18 mouse cellular contexts compared by ENCODE assay signal in genomic region chr14:118318524-118318923, GRCm38 (mm10). TPM values are rescaled to one million over a fixed set of nuclear protein-coding genes. Genes with fewer than 3 reads are reported as not detected.
A peak's percentile ranks its signal among the peaks of the same experiment; 100 is the strongest.
DNase-seq lines count a peak whose midpoint lies in the region; ATAC-seq and TF ChIP-seq lines count a peak whose summit lies in the region.
"Had no signal": no experiment of that assay in that cellular context is flagged by ENCODE, and none has a peak within 500 bp of the region (broad histone marks: within the 10 kb centered on the region; RNA-seq: fewer than 3 reads in every experiment).

No protein-coding gene starts in this region.

- H3K36me3 ChIP-seq in kidney, postnatal 0 days (ENCODE audit: insufficient read depth, low read length): no peaks in the 10 kb centered on the region
- H3K36me3 ChIP-seq: G1E had no signal

- no peak for ATAC-seq in kidney, postnatal 0 days (replicated peaks; ENCODE audit: low FRiP score, low read depth)

- no peak overlapping the region for H3K4me2 ChIP-seq in kidney, postnatal 0 days (ENCODE audit: low read length)

- H3K9ac ChIP-seq in kidney, postnatal 0 days (ENCODE audit: low read depth, low read length): no peak overlapping the region

- no peak for TF ChIP-seq POLR2A in brain, embryonic 14.5 days (IDR thresholded peaks at IDR 0.05; ENCODE audit: borderline replicate concordance, extremely low read depth, insufficient read depth, insufficient read length, poor library complexity, severe bottlenecking)

- peak; percentile 3 for DNase-seq in kidney, postnatal 0 days (ENCODE audit: low spot score)
- no peak for DNase-seq in kidney, postnatal 36 days
- peak; percentile 7 for DNase-seq in Muller cell, postnatal 12 days (ENCODE audit: inconsistent ontology term)
- DNase-seq in brain, embryonic 14.5 days (ENCODE audit: low read depth): peak; percentile 90
- peak; percentile 8 for DNase-seq in mesoderm, embryonic 11.5 days (ENCODE audit: low read depth, low spot score)
- no peak for DNase-seq in heart, adult 9 months (ENCODE audit: low spot score in 2 of 2)
- DNase-seq in thymus, adult 18-20 months: no peak
- no peak for DNase-seq in yolk sac, embryonic 10.5 days (ENCODE audit: low spot score)
- DNase-seq: adrenal gland, postnatal 10 days; gastrocnemius, adult 2 months; kidney, postnatal 14 days; lung, postnatal 36 days had no signal

- no peak for TF ChIP-seq CTCF in kidney, postnatal 0 days (IDR thresholded peaks at IDR 0.05; ENCODE audit: low read depth)
- no peak for TF ChIP-seq CTCF in brain, embryonic 14.5 days (IDR thresholded peaks at IDR 0.05; ENCODE audit: borderline replicate concordance, extremely low read depth, insufficient read depth, insufficient read length)

- no peak overlapping the region for H3K27ac ChIP-seq in kidney, postnatal 0 days
- H3K27ac ChIP-seq: gastrocnemius, adult 2 months had no signal

- H3K27me3 ChIP-seq in kidney, postnatal 0 days (ENCODE audit: insufficient read depth, low read length): 0 out of 2 replicates have a peak, but pooled peaks cover 12% of the 10 kb centered on the region

- WGBS in kidney, postnatal 0 days: 46% methylated on average over 11 of the region's 11 CpGs

- no peaks in the 10 kb centered on the region for H3K4me1 ChIP-seq in kidney, postnatal 0 days (replicated peaks; ENCODE audit: insufficient read depth, low read length)

- no peaks in the 10 kb centered on the region for H3K9me3 ChIP-seq in kidney, postnatal 0 days (replicated peaks; ENCODE audit: low read length)
- H3K9me3 ChIP-seq: G1E had no signal

- no peak overlapping the region for H3K4me3 ChIP-seq in kidney, postnatal 0 days (replicated peaks; ENCODE audit: low read depth, low read length)
- H3K4me3 ChIP-seq: gastrocnemius, adult 2 months had no signal

RNA-seq across cellular contexts. Expression of gene Gm9376, which starts 51.8 kb away (rescaled TPM):
- polyA plus RNA-seq in kidney, postnatal 0 days (2015; fragmentation: Nextera tagmentation; extraction: Ambion mirVana): not detected in 2 replicates
- polyA plus RNA-seq in brain, embryonic 14.5 days (2012; rRNA removed): not detected in 2 replicates
- polyA plus RNA-seq: G1E; heart, postnatal 0 days; limb, embryonic 11.5 days; neural tube, embryonic 11.5 days; spleen, adult 2 months; urinary bladder, adult 2 months had no signal

Comparison
In these comparisons a context has a peak if more than half of its experiments do, and no peak if none do; other contexts are left out.
1. DNase-seq: peak in kidney, postnatal 0 days (single experiment), Muller cell, postnatal 12 days (single experiment), brain, embryonic 14.5 days (single experiment) and mesoderm, embryonic 11.5 days (single experiment); none in kidney, postnatal 36 days (0 of 2), heart, adult 9 months (0 of 2), thymus, adult 18-20 months (0 of 2) and yolk sac, embryonic 10.5 days (single experiment).